Mouse (Mus musculus) cortical plate, adult 2 months (tissue): Measurements from ENCODE around the gene Ebf4.

ENCODE experiments used
- CTCF ChIP-seq: fragments of 200-500 bp; IDR thresholded peaks from 2 replicates; pipeline ENCODE4 v1.5.1; 2011; ENCODE audit warnings: mild to moderate bottlenecking, control low read depth, low read length; ENCODE audit not compliant: insufficient read depth; ENCODE audit errors: extremely low read depth
- POLR2A ChIP-seq: fragments of 200-500 bp; IDR thresholded peaks from 2 replicates; pipeline ENCODE4 v1.6.1; 2011; ENCODE audit warnings: mild to moderate bottlenecking, low read length, control low read depth; ENCODE audit not compliant: insufficient read depth; ENCODE audit errors: extremely low read depth

GRCm38 (mm10) chr2:130294218-130294935 lies 592 bp upstream of the Ebf4 start:
- TF ChIP-seq CTCF = no peak
- TF ChIP-seq POLR2A = no peak
